ENCODE assay signal across 9 mouse cellular contexts in genomic region chr11:3963155-3963554, GRCm38 (mm10). TPM values are rescaled to one million over a fixed set of nuclear protein-coding genes. Genes with fewer than 3 reads are reported as not detected.
DNase-seq lines count a peak whose midpoint lies in the region; ATAC-seq and TF ChIP-seq lines count a peak whose summit lies in the region.
"Had no signal": no experiment of that assay in that cellular context is flagged by ENCODE, and none has a peak within 500 bp of the region (broad histone marks: within the 10 kb centered on the region; RNA-seq: fewer than 3 reads in every experiment).

No protein-coding gene starts in this region.

- peak overlapping the region; percentile 40 for H3K4me3 ChIP-seq in liver, adult 2 months (ENCODE audit: insufficient read depth, low read depth, low read length)
- peak overlapping the region; percentile 85 for H3K4me3 ChIP-seq in embryonic facial prominence, embryonic 10.5 days
- H3K4me3 ChIP-seq in hindbrain, embryonic 15.5 days = peak overlapping the region; percentile 95

- H3K36me3 ChIP-seq in liver, adult 2 months (ENCODE audit: control insufficient read depth, insufficient read depth, low read length) = peaks cover 2% of the 10 kb centered on the region; the same call in 1 of the 2 replicates
- H3K36me3 ChIP-seq in embryonic facial prominence, embryonic 10.5 days (replicated peaks) = peaks cover 16% of the 10 kb centered on the region
- peaks cover under 1% of the 10 kb centered on the region; the same call in 1 of the 2 replicates for H3K36me3 ChIP-seq in hindbrain, embryonic 15.5 days

- H3K9ac ChIP-seq in liver, adult 2 months (ENCODE audit: low read depth, low read length) = peak overlapping the region; percentile 40; the same call in 1 of the 2 replicates
- H3K9ac ChIP-seq in hindbrain, embryonic 15.5 days = 0 out of 2 replicates have a peak overlapping the region, but pooled peaks have one; percentile 19

- DNase-seq in liver, adult 2 months (ENCODE audit: extremely low read depth, low read depth, low spot score) = peak; percentile 85
- no peak for DNase-seq in liver
- DNase-seq in embryonic facial prominence, embryonic 10.5 days (ENCODE audit: low spot score) = no peak
- no peak for DNase-seq in ovary, postnatal 14 days (ENCODE audit: low spot score)

- H3K27me3 ChIP-seq in liver, adult 2 months (ENCODE audit: control insufficient read depth, insufficient read depth, low read length) = no peaks in the 10 kb centered on the region
- no peaks in the 10 kb centered on the region for H3K27me3 ChIP-seq in embryonic facial prominence, embryonic 10.5 days (replicated peaks; ENCODE audit: low read depth, poor library complexity, severe bottlenecking)
- H3K27me3 ChIP-seq in hindbrain, embryonic 15.5 days = no peaks in the 10 kb centered on the region

- WGBS in liver, adult 2 months = 63% methylated on average over 10 of the region's 10 CpGs
- WGBS in embryonic facial prominence, embryonic 10.5 days = 83% methylated on average over 10 of the region's 10 CpGs
- WGBS in hindbrain, embryonic 15.5 days = 74% methylated on average over 10 of the region's 10 CpGs

- no peaks in the 10 kb centered on the region for H3K9me3 ChIP-seq in embryonic facial prominence, embryonic 10.5 days
- no peaks in the 10 kb centered on the region for H3K9me3 ChIP-seq in hindbrain, embryonic 15.5 days

- H3K79me2 ChIP-seq in liver, adult 2 months (ENCODE audit: control insufficient read depth, insufficient read depth, low read length) = peaks cover 18% of the 10 kb centered on the region; the same call in 1 of the 2 replicates

- no peak for TF ChIP-seq POLR2A in liver, adult 2 months (IDR thresholded peaks at IDR 0.05; ENCODE audit: extremely low read depth, insufficient read depth, low read length)

- 0 out of 2 replicates have a peak, but pooled peaks have one; percentile 7 for ATAC-seq in hindbrain, embryonic 15.5 days (ENCODE audit: low FRiP score, low read depth)
- ATAC-seq in megakaryocyte, adult 5-6 weeks (ENCODE audit: poor library complexity, severe bottlenecking) = 0 out of 2 replicates have a peak, but pooled peaks have one; percentile 2
- ATAC-seq in frontal cortex, adult (ENCODE audit: low TSS enrichment) = no peak
- ATAC-seq in granulocyte monocyte progenitor cell, adult 5-6 weeks (replicated peaks; ENCODE audit: poor library complexity, severe bottlenecking) = no peak

- peak overlapping the region; percentile 67 for H3K27ac ChIP-seq in liver, adult 2 months (replicated peaks; ENCODE audit: insufficient read depth, low read depth, low read length)
- H3K27ac ChIP-seq in embryonic facial prominence, embryonic 10.5 days (replicated peaks) = peak overlapping the region; percentile 90
- peak overlapping the region; percentile 76 for H3K27ac ChIP-seq in hindbrain, embryonic 15.5 days (replicated peaks)

- no peak for TF ChIP-seq CTCF in liver, adult 2 months (IDR thresholded peaks at IDR 0.05; ENCODE audit: low read depth, low read length)

- H3K4me1 ChIP-seq in liver, adult 2 months (ENCODE audit: control insufficient read depth, insufficient read depth, low read length) = peaks cover 12% of the 10 kb centered on the region
- H3K4me1 ChIP-seq in embryonic facial prominence, embryonic 10.5 days = peaks cover 19% of the 10 kb centered on the region
- peaks cover 25% of the 10 kb centered on the region for H3K4me1 ChIP-seq in hindbrain, embryonic 15.5 days (replicated peaks)

- peak overlapping the region; percentile 88 for H3K4me2 ChIP-seq in hindbrain, embryonic 15.5 days

RNA-seq across cellular contexts. Expression of gene Pes1, which starts 0.6 kb away (rescaled TPM):
- total RNA-seq in liver, adult 2 months (2014; rRNA removed) = 17.9 and 20.8 TPM in 2 replicates
- polyA plus RNA-seq in liver, adult 2 months (2012; rRNA removed) = 17.9 and 22.2 TPM in 2 replicates
- polyA plus RNA-seq in embryonic facial prominence, embryonic 10.5 days (2016; fragmentation: Nextera tagmentation; extraction: Ambion mirVana) = 108 and 119 TPM in 2 replicates
- polyA plus RNA-seq in hindbrain, embryonic 15.5 days (2015; fragmentation: Nextera tagmentation; extraction: Ambion mirVana) = 55.2 and 57.5 TPM in 2 replicates
- 28.5 and 31.1 TPM in 2 replicates for total RNA-seq in megakaryocyte, adult 5-6 weeks (2015)
- 60.7 and 86.6 TPM in 2 replicates for total RNA-seq in megakaryocyte, adult 5-6 weeks (2017)
- 69.2 and 87.0 TPM in 2 replicates for total RNA-seq in granulocyte monocyte progenitor cell, adult 5-6 weeks (2014; fragmentation: Nextera tagmentation)
- total RNA-seq in granulocyte monocyte progenitor cell, adult 5-6 weeks (2017) = 124 and 182 TPM in 2 replicates

RNA-seq across cellular contexts. Expression of gene 4930556J24Rik, which starts 13.4 kb away (rescaled TPM):
- total RNA-seq in liver, adult 2 months (2014; rRNA removed) = 0.09 TPM in 1 of 2 replicates, not detected in the other
- not detected in 2 replicates for polyA plus RNA-seq in liver, adult 2 months (2012; rRNA removed)
- polyA plus RNA-seq in embryonic facial prominence, embryonic 10.5 days (2016; fragmentation: Nextera tagmentation; extraction: Ambion mirVana) = 0.37 and 0.52 TPM in 2 replicates
- polyA plus RNA-seq in hindbrain, embryonic 15.5 days (2015; fragmentation: Nextera tagmentation; extraction: Ambion mirVana) = 0.13 TPM in 1 of 2 replicates, not detected in the other
- total RNA-seq in megakaryocyte, adult 5-6 weeks (2015) = not detected in 2 replicates
- total RNA-seq in megakaryocyte, adult 5-6 weeks (2017) = not detected in 2 replicates
- total RNA-seq in granulocyte monocyte progenitor cell, adult 5-6 weeks (2014; fragmentation: Nextera tagmentation) = not detected in 2 replicates
- not detected in 2 replicates for total RNA-seq in granulocyte monocyte progenitor cell, adult 5-6 weeks (2017)
- total RNA-seq: common myeloid progenitor, adult 5-6 weeks had no signal

RNA-seq across cellular contexts. Expression of gene Gal3st1, which starts 20.3 kb away (rescaled TPM):
- 2.2 and 2.6 TPM in 2 replicates for total RNA-seq in liver, adult 2 months (2014; rRNA removed)
- polyA plus RNA-seq in liver, adult 2 months (2012; rRNA removed) = 1.4 and 4.4 TPM in 2 replicates
- polyA plus RNA-seq in embryonic facial prominence, embryonic 10.5 days (2016; fragmentation: Nextera tagmentation; extraction: Ambion mirVana) = 0.55 and 0.58 TPM in 2 replicates
- 9.5 and 9.8 TPM in 2 replicates for polyA plus RNA-seq in hindbrain, embryonic 15.5 days (2015; fragmentation: Nextera tagmentation; extraction: Ambion mirVana)
- 0.22 TPM in 1 of 2 replicates, not detected in the other for total RNA-seq in megakaryocyte, adult 5-6 weeks (2015)
- total RNA-seq in megakaryocyte, adult 5-6 weeks (2017) = not detected in 2 replicates
- 0.21 and 1.3 TPM in 2 replicates for total RNA-seq in granulocyte monocyte progenitor cell, adult 5-6 weeks (2014; fragmentation: Nextera tagmentation)
- total RNA-seq in granulocyte monocyte progenitor cell, adult 5-6 weeks (2017) = 0.62 and 1.0 TPM in 2 replicates

RNA-seq across cellular contexts. Expression of gene Tcn2, which starts 31.2 kb away (rescaled TPM):
- total RNA-seq in liver, adult 2 months (2014; rRNA removed) = 101 and 110 TPM in 2 replicates
- polyA plus RNA-seq in liver, adult 2 months (2012; rRNA removed) = 211 and 236 TPM in 2 replicates
- polyA plus RNA-seq in embryonic facial prominence, embryonic 10.5 days (2016; fragmentation: Nextera tagmentation; extraction: Ambion mirVana) = 23.7 and 23.9 TPM in 2 replicates
- polyA plus RNA-seq in hindbrain, embryonic 15.5 days (2015; fragmentation: Nextera tagmentation; extraction: Ambion mirVana) = 27.2 and 28.3 TPM in 2 replicates
- total RNA-seq in megakaryocyte, adult 5-6 weeks (2015) = 108 and 109 TPM in 2 replicates
- total RNA-seq in megakaryocyte, adult 5-6 weeks (2017) = 57.0 and 66.9 TPM in 2 replicates
- 69.5 and 77.3 TPM in 2 replicates for total RNA-seq in granulocyte monocyte progenitor cell, adult 5-6 weeks (2014; fragmentation: Nextera tagmentation)
- 46.0 and 51.7 TPM in 2 replicates for total RNA-seq in granulocyte monocyte progenitor cell, adult 5-6 weeks (2017)

RNA-seq across cellular contexts. Expression of gene Slc35e4, which starts 48.7 kb away (rescaled TPM):
- total RNA-seq in liver, adult 2 months (2014; rRNA removed) = 0.18 and 0.34 TPM in 2 replicates
- polyA plus RNA-seq in liver, adult 2 months (2012; rRNA removed) = 0.27 and 0.46 TPM in 2 replicates
- 3.1 and 3.5 TPM in 2 replicates for polyA plus RNA-seq in embryonic facial prominence, embryonic 10.5 days (2016; fragmentation: Nextera tagmentation; extraction: Ambion mirVana)
- polyA plus RNA-seq in hindbrain, embryonic 15.5 days (2015; fragmentation: Nextera tagmentation; extraction: Ambion mirVana) = 17.3 and 20.3 TPM in 2 replicates
- total RNA-seq in megakaryocyte, adult 5-6 weeks (2015) = 4.0 and 4.1 TPM in 2 replicates
- total RNA-seq in megakaryocyte, adult 5-6 weeks (2017) = 7.4 and 7.9 TPM in 2 replicates
- 1.2 and 2.1 TPM in 2 replicates for total RNA-seq in granulocyte monocyte progenitor cell, adult 5-6 weeks (2014; fragmentation: Nextera tagmentation)
- 2.4 and 2.8 TPM in 2 replicates for total RNA-seq in granulocyte monocyte progenitor cell, adult 5-6 weeks (2017)

Comparison
In these comparisons a context has a peak if more than half of its experiments do, and no peak if none do; other contexts are left out.
1. H3K4me3 ChIP-seq: peak in every context shown above with its lines; median percentile 95 in hindbrain, embryonic 15.5 days; 85 in embryonic facial prominence, embryonic 10.5 days; 40 in liver, adult 2 months.
2. ATAC-seq: peak in hindbrain, embryonic 15.5 days (single experiment) and megakaryocyte, adult 5-6 weeks (single experiment); none in frontal cortex, adult (single experiment) and granulocyte monocyte progenitor cell, adult 5-6 weeks (single experiment).
3. Peak in every context shown above with its lines, with median percentiles within 50 percentile points of each other: H3K27ac ChIP-seq.